Mouse (Mus musculus) fibroblast of lung, adult 2 months (primary cell): Measurements from ENCODE around the gene Slc45a3.

Experiments used
- DNase-seq: peaks from one replicate; pipeline ENCODE4 v3.0.0-alpha.2; 2011; ENCODE audit warnings: low read depth

Slc45a3 gene

DNA sequence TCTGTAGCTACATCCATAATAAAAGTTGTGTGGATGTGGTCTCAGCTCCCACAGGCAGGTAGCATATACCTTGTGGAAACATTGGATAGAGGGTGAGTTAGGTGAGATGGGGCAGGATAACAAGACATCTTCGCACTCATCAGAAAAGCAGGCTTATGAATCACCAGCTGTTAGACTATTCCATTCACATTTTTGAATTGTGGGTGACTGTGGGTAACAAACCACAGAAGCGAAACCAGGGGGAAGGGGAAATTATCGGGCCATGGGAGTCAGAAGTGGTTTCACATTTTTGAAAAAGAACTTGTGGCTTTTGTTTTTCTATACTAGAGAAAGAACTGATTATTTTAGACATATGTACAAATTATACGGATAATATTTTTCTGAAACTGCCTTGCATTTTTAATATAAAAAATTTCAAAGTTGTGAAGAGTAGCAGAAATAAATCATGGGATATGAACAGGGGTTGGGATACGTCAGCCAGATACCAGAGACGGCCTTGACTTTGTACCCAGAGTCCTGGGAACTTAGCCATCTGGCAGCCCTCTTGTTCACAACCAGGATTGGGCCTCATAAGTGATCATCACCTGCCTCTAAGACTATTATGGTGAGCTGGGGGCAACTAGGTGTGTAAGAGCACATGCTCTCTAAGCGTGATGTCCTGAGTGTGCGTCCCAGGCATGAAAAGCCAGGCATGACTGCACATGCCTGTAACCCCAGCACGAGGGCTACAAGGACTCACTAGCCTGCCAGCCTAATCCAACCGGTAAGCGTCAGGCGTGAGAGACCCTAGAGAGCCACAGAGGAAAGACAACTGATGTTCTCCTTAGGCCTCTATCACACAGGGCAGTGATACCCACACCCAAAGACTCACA is 30.6 kb downstream of the Slc45a3 start:
- DNase-seq = no peak

DNA sequence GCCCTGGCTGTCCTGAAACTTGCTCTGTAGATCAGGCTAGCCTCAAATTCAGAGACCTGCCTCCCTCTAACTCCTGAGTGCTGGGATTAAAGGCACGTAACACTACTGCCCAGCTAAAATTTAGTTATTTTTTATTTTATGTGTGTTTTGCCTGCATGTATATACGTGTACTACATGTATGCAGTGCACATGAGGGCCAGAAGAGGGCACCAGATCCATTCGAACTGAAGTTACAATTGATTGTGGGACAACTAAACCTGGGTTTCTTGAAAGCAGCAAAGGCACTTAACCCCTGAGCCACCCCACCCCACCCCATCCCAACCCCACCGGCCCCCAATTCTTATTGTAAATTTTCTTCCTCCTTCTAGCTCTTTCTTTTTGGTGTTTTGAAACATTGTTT is 32.3 kb downstream of the Slc45a3 start:
- DNase-seq = no peak

DNA sequence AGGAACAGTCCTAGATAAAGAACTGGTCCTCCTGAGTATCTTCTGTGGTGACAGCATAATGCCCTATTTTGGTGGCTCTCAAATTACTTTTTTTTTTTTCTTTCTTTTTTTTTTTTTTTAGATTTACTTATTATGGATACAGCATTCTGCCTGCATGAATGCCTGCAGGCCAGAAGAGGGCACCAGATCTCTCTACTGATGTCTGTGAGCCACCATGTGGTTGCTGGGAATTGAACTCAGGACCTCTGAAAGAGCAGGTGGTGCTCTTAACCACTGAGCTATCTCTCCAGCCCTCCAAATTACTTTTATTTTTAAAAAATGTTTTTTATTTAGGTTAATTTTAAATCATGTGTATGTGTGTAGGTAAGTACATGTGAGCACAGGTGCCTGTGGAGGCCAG is 37.7 kb downstream of the Slc45a3 start:
- DNase-seq = no peak

DNA sequence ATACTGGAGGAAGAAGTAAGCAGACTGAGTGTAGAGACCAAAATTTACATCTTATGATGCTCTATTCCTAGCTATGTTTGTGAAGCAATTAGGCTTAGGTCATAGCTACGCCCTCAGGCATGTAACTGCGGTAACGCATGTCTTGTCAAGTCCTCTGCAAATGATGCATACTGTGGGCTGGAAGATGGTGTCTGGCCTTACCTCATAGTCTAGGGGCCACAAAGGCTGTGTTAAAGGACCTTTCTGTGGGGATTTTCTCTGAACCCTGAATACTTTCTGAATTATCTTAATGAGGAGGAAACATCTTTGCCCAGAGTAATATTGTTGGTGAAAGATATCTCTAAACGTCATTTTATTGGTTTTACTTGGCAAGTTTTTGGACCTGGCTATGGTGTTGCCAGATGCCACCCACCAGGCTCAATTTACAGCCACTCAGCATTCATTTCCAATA is 39.1 kb downstream of the Slc45a3 start:
- DNase-seq = no peak

DNA sequence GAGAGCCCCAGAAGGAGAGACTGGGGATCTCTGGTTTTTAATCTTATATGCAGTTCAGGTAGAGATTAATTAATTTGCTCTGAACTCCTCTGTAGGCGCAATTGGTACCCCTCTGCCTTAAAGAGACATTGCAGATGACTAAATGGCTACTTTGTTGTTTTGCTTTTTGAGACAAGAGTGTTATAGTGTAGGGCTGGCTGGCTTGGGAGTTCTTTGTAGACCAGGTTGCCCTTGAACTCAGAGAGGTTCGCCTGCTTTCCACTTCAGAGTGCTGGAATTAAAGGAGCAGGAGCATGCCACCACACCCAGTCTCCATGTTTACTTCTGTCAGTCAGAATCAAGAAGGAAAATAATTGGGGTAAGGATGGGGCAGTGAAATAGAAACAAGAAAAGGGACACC is 40.3 kb downstream of the Slc45a3 start:
- DNase-seq = no peak

DNA sequence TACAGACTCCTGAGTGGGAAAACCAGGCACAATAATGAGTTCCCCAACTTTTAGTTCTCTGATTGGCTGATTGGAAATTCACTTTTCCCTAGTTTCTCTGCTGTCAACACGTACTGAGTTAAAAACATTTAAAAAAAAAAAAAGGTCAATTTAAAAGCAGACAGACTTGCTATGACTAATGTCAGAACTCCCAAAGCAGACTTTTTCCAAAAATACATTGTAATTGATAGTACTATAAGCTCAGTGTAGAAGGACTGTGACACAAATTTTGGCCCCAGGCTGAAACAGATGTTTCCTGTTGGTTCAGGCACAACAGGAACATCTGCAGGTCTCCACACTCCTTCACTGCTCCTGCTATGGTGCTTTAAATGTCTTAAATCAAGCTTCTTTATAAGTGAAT is 41.0 kb downstream of the Slc45a3 start:
- peak; percentile 35 for DNase-seq

DNA sequence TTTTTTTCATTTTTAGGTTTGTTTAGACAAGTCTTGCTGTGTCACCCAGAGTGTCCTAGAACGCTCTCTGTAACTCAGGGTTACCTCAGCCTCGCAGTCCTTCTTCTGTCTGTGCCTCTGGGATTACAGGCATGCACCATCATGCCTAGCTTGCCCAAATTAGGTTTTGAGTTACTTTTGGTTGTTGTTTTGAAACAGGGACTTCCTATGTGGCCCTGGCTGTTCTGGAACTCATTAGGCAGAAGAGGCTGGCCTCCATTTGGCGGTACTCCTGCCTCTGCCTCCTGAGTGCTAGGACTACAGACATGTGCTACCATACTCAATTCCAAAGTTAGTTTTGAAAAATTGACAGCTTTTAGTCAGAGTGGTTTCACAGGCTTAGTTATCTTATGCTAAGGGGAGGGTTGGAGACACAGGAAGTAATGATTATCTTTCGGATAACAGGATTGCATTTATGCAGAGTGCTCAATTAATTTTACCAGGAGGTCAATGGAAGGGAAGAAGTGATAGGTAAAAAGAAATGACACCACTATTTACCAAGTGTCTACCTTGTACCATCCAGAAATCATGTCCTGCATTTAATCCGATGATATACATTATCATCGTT is 41.9 kb downstream of the Slc45a3 start:
- DNase-seq = no peak

DNA sequence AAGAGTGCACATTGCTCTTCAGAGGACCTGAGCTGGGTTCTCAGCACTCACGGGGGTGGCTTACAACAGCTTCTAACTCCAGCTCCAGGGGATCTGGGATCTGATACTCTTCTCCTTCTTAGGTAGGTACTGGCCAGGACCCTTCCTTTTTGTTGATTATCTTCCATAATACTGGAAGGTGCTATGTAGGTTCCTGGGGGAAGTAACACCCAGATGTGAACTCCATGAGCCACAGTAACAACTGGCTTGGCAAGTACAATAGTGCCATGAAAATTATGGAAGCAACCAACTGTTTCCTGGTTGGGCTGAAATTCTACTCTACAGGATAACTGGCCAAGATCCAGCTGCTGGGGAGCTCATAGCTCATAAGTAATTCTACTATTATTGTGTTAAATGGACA is 42.7 kb downstream of the Slc45a3 start:
- DNase-seq = no peak

DNA sequence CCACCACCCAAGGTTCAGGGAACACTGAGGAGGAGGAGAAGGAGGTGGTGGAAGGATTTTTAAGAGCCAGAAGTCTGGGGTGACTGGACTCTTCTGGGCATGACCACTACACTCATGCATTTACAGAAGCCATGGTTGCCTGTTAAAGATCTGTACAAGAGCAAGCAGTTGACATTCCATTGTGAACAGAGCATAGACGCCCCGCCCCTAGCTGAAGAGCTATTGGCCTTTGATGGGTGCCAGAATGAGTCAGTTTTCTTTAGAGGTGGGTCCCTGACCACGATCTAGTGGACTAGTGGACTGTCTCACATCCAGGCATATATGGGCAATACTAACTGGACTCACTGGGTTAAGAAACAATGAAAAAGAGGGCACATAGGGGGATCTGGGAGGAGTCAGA is 43.3 kb downstream of the Slc45a3 start:
- no peak for DNase-seq

DNA sequence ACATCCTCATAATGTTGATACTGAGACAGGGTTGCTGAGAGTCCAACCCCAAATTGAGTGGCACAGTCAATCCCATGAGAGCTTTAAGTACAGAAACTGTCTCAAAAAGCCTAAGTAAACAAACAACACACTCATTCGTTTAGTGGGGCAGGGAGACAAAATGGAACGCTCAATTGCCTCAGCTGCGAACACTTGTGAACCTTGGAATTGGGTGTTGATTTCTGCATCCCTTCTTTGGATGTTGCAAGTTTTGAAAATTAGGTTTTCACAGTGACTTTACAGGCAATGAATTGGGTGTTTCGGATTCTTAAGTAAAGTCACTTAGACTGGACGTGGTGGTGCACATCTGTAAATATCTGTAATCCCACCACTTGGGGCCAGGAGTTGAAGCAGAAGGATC is 44.0 kb downstream of the Slc45a3 start:
- DNase-seq = no peak

DNA sequence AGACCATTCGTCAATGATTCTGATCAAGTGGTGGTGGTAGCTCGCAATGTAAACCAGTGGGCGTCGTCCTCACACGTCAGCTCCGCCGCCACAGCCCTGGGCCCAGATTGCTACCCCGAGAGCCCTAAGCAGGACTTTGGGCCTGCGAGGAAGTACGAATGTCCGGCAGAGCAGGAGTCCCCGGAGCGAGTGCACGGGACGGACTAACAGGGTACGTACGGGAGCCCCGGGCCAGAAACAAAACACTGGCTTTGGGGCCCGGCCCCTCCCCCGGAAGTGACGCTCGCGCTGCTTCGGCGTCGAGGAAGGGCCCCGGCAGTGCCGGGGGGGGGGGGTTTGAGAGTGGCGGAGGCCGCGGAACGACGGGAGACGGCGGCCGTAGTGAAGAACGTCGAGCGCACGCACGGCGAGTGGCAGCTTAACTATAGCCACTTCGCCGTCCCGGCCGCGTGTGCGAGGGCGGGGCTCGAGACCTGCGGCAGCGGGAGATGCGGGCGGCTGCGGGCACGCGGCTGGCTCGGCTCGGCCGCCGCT is 44.6 kb downstream of the Slc45a3 start, which contains the start of gene Elk4:
Gene Elk4 (plus strand): TSS at position 326 of the 534 bp plus-strand sequence.
- peak; percentile 63 for DNase-seq

DNA sequence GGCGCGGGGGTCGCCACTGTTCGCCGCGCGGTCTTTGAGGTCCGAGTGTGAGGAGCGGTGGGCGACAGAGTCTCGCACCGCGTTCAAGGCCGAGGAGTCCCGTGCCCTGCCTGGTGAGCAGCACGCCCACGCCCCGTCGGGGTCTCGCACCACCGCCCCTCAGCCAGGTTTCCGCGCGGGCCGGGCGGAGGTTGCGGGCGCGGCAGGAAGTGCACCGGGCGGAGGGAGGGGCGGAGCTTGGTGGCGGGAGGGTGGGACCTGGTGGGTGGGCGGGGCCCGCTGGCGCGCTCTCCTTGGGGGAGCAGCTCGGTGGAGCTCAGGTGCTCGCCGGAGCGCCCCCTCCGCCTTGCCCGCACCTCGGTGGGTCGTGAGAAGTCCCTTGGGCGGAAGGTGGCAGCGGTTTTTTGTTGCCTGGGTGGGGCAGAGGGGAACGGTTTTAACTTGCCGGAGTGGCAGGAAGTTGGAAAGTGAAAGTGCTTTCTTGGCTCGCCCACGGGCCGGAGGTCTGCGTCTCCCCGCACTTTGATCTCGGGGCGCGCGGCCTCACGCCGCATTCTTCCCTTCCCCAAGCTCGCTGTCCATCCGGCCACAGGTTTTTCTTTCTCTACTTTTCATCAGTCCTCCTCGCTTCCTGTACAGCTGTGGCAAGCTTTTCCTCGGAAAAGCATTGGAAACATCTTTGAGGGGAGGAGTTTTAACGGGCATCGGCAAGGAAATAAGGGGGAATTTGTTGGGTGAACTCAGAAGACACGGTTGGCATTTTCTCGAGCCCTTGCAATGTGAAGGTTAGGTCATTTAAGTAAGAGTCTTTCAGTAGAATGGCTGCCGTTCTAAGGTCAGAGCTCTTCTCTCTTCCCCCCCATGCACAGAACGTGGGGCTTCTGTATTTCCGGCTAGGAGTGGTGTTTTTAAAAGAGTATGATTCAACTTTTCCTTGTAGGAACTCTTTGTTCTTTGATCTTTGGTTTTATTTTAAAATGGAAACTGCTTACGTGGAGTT is 45.4 kb downstream of the Slc45a3 start:
- peak; percentile 46 for DNase-seq

DNA sequence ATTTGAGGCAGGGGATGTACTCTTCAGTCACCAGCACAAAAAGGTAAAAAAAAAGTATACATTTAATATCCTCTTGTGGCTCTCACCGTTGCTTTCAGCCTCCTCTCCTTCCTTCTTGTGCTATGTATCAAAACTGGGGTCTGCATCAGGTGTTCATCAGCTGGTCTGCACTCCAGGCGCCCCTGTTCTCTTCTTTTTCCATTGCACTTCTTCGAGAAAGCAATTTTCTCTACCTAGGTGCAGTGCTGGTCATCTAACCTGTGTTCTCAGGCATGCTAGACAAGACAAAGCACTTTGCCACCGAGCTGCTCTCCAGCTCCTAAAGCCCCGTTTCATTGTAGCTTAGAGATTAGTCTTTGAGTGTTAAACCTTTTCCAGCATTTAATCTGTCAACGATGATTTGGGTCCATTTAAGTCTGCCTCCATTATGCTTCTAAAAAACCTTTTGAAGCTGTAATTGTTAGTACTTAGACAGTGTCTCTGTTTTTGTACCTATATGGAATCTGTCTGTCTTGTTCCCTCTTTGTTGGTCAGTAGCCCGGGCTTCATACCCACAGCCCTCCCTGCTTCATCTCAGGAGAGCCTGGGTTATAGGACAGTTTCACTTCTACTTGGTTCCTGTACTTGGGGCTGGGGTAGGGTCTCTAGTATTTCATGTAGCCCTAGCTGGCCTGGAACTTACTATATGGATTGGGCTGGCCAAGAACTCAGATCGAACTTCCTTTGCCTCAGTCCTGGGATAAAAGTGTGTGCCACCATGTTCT is 46.3 kb downstream of the Slc45a3 start:
- no peak for DNase-seq

DNA sequence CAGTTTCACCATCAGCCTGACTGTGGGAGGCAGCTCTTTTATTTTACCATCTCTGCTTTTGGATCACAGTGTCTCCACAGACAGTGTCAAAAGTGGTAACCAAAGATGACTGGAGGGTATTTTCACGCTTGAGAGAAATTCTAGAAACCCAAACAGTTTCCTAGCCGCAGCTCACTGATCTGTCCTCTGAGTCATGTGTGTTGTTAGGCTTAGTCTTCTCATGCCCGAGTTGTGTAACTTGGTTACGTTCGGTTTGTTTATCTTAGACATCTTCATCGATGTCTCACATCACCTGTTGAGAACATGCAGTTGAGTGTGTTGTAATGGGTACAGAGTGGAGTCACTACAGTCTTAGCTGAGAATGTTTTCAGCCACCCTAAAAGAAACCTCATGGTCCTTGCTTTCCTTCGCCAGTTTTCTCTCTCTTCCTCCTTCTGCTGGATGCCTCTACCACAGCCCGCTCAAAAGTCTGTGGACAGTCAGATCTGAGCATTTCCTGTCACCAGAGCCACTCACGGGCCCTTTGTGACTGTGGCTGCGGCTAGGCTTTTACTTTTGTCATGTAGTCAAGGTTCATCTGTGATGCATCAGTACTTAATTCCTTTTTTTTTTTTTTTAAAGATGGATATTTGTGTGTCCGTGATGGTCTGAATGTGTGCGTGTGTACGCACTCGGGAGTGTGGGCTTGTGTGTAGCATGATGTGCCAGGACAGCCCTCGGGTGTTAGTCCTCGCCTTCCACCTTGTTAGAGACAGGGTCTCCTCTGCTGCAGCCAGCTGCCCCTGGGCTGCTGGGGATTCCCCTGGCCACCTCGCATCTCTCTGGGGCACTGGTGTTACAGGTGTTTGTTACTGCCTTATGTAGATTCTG is 48.1 kb downstream of the Slc45a3 start:
- peak; percentile 28 for DNase-seq

DNA sequence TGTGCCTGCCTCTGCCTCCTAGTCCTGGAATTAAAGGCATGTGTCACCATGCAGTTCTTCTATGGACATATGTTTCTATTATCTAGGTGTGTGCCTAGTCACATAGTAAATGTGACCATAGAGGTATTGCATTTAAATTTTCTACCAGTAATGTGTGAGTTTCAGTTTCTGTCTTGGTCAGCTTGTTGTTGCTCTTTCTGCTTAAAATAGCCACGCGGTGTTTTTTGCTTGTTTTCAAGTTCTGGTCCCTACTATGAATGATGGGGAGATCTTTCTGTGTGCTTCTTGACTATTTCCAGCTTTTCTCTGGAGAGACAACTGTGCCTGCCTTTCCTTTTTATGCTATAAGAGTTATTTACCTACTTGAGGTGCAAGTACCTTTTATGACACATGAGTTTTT is 49.0 kb downstream of the Slc45a3 start:
- no peak for DNase-seq

DNA sequence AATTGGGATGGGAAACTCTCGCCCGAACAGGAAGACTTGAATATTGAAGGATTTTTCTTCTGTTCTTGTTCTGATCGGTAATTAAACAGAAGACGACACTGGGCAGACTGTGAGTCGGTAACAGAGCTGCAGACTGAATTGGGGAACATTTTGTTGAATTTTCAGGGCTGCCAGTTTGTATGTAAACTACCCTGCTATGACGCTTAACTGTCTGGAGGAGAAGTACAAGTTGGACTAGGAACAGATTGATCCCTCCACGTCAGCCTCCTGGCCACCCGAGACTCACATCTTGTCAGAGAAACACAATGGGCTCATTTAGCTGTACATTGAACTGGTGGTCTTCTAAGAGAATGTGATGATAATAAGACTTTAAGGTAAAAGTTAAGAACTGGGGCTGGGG is 50.1 kb downstream of the Slc45a3 start:
- DNase-seq = no peak

DNA sequence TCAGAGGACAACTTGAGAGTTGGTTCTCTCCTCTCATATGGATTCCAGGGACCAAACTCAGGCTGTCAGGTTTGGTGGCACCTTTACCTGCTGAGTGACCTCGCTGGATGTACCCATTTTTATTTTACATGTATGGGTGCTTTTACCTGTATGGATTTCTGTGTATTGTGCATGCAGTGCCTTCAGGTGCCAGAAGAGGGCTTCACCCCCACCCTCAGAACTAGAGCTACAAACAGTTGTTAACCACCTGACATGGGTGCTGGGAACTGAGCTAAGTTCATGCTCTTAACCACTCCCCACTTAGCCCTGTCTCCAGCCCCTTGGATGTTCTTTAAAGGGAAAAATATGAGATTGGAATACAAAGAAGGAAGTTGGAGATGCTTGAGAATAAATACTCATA is 52.0 kb downstream of the Slc45a3 start:
- no peak for DNase-seq

DNA sequence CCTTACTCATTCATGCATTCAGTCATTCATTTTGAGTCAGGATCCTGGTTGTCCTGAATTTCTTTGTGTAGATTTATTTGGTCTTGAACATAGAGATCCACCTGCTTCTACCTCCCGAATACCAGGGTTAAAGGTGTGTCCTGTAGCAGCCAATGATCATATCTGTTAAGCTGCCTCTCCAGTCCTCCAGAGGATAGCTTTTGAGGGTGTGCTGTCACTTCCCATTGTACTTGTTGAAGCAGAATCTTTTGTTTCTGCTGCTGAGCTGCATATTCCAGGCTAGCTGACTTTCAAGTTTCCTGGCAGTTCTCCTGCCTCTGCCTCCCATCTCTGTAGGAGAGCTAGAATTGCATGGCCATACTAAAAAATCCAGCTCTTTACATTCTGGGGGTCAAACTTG is 53.9 kb downstream of the Slc45a3 start:
- DNase-seq = no peak

DNA sequence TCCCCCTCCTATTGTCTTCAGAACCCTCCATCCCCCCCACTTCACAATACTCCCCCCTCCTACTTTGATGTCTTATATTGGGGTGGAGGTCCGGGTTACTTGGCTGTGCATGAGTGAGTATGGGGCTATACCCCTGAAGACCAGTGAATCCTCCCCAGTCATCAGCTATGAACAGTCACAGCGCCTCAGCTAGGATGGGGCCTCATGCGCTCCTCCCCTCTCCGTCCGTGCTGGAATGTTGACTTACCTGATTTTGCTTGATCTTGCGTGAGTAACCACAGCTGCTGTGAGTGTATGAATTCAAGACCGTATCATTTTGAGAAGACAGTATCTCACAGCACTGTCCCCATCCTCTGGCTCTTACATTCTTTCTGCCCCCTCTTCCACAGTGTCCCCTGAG is 57.1 kb downstream of the Slc45a3 start:
- no peak for DNase-seq

DNA sequence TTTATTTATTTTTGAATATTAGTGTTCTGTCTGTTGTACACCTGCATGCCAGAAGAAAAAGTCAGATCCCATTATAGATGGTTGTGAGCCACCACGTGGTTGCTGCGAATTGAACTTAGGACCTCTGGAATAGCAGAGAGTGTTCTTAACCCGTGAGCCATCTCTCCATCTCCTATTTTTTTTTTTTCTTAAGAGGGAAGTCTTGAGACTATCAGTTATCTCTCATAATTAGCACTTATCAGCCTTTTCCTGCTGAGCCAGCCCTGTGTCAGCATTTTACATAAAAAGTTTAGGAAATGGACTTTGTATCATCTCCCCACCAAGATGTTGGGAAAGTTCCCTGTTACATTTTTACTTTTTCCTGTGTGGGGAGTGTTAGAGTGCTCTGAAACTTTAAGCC is 59.3 kb downstream of the Slc45a3 start:
- no peak for DNase-seq
